Mouse (Mus musculus): ENCODE measurements around the gene Ctrc.

Gene Ctrc

DNA sequence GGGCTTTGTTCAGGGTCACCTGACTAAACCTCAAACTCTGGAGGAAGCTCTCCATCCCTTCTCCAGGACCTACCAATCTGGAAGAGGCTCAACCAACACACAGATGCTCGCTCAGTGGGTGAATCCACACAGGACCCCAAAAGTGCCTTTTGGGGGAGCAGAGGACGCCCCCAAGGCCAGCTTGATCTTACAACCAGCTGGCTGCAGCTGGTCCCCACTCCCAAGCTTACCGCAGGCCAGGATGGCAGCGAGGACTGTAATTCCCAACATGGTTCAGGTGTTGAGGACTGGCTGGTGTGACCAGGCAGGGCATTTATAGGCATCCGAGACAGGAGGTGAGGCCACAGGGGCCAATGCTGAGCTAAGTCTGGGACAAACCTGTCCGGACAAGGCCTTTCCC, at the start of gene Ctrc:
Gene Ctrc (minus strand): TSS at position 361 of the 400 bp plus-strand sequence.
- in situ Hi-C loops (cut with MboI, MseI) = loop anchor here (10.0 kb wide), 1 partner anchor 231 kb away; the partner anchor contains the start of gene Tmem82

DNA sequence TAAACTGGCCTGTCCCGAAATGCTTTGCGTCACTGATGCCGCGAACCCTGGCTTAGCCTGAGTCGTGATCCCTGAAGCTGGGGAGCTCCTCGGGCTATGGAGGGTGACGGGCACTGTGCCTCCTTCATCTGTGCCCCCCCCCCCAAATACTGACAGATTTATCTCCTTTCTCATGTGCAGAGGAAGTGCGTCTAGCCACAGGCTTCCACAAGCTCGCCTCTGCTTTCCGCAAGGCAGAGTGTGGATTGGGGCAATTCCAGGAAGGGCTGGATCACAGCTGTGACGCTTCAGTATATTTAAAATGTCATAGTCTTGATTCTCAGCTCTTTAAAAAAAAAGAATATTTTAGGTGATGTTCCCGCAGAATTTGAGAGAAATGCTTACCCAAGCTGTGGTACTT, 49.6 kb upstream of the Ctrc start:
- in situ Hi-C loops (cut with MboI, MseI) = no loop called here

DNA sequence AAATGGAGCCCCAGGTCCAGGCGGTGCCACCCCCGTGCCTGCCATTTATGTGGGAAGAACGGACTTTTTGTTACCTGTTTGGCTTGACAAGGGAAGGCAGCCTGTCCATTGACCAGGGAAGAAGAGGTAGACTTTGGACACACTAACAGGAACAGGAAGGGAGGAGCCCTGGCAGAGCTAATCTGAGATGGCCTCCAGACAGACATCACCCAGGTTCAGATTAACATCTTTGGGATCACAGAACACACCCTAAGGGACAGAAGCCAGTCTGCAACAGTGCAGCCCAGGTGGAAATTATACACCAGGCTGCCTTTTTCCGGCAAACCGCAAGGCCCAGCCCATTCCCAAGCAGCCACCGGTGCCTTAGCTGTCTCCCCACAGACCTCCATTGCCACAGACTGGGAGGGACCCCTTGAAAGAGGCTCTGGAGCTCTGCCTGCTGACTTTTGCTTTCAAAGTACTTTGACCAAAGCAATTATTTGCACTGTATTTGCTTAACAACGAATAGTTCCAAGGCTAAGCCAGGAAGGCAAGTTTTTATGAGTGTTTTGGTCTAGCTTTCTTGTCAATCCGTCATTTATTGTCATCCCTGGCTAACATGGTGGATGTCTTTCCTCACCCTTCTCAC, 47.1 kb upstream of the Ctrc start:
- in situ Hi-C loops (cut with MboI, MseI) = loop anchor here (5.0 kb wide), 1 partner anchor 49 kb away; no protein-coding TSS in a partner anchor

DNA sequence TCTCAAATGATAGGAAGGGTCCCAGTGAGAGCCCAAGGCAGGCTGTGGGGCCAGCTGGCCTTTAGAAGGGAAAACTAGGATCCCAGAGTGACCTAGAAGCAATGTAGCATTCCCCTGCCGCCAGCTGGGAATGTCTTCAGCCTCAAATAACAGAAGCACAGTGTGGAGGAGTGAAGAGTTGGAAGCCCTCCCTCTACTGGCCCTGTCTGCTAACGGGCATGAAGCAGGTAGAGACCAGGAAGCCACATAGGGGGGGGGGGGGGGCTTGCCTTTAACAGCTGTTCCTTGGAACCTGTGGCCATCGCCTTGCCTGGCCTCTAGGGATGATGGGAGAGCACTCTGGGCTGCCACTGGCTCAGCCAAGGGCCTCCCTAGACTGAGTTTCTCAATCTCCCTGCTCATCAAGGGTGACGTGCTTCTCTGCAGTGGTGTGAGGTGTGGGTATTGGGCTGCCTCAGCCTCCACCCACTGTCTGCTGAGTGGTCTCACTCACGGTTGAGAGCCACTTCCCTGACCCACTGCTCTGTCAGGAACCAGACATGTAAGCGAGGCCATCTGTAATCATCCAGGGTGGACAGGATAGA, 40.3 kb upstream of the Ctrc start:
- in situ Hi-C loops (cut with MboI, MseI) = no loop called here

DNA sequence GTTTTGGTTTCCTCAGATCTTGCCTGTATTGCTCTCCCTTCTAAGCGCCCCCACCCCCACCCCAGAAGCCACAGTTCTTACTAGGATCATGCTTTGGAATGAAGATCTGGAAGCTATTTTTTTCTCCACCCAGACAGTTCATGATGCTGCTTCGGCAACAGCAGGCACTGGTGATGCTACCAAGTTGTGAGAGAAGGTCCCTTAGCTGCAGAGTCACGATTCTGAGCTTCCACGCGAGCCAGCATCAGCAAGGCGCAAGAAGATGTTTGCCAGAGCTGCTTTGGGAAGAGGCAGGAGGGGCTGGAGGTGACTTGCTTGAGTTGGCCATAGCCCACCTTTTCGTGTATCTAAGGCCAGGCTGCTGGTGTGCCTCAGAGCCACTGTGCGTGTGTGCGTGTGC, 39.3 kb upstream of the Ctrc start:
- in situ Hi-C loops (cut with MboI, MseI) = no loop called here

DNA sequence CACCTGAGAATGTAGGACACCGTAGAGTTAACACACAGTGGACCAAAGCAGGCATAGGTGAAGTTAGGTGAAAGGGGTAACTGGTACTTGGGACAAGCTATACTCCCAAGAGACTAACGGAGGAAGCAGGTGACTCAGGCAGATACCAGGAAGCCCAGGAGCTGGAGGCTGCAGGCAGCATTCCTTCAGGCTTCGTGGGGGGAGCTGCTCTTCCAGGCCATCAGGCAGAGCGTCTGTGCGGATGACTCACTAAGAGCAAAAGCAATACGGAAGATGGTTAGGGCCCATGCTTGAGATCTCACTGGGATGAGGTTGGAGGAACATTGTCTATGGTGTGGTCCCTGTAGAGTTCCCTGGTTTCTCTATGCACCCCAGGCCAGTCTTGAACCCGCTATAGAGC, 36.7 kb upstream of the Ctrc start:
- in situ Hi-C loops (cut with MboI, MseI) = no loop called here

DNA sequence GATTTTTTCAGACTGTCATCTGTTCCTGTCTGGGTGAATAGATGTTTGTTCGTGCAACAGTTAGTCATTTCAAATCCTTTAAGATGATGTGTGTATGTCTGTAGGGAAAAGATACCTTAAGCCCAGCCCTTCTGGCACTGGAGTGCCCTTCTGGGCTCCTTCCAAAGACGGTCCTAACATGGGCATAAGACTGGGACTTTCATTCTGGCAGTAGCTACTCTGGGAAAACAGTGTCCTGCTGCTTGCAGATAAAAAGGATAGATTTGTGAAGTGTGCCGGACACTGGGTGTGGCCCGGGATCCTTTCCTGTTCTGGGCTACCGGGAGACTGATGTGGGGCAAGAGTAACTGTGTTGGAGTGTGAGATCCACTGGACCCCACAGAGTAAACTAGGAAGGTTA, 35.8 kb upstream of the Ctrc start:
- in situ Hi-C loops (cut with MboI, MseI) = no loop called here

DNA sequence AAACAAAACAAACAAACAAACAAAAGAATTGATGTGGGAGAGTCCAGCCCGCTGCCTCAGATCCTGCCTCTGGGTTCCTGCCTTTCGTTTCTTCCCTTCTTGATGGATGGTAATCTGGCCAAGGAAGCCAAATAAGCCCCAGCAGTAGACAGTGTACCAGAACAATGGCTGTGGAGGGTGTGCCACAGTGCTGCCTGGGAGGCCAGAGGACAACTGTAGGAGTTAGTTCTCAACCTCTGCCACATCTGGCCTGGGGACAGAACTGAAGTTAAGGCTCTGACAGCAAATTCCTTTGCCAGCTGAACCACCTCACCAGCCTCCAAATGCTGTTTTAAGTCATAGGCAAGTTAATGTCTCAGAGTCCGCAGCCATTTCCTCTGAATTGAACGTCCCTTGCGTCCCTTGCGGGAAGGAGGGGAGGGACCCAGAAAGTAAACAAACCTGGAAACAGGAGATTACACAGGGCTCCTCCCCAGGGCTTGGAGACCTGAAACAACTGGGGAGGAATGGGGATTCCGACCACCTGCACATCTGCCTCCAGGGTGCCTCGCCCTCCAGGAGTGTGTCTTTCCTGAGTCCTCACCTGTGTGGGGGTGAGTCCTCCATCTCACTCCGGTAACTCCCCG, 35.2 kb upstream of the Ctrc start:
- in situ Hi-C loops (cut with MboI, MseI) = no loop called here

DNA sequence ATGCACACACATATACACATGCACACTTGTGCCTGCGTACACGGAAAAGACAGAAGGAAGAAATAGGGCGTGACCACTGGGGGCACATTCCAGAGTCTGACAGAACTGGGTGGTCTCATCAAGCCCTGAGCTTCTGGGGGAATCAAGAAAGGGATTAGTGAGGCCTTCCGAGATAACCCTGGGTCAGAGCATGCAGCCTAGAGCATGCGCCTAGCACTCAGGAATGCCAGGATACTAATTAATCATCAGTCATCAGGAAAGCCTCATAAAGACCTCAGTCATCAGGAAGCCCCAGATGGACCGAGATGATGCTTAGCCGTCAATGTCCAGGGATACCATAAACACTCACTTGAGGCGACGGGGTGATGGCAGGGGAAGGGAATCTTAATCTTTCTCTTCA, 33.7 kb upstream of the Ctrc start:
- in situ Hi-C loops (cut with MboI, MseI) = no loop called here

DNA sequence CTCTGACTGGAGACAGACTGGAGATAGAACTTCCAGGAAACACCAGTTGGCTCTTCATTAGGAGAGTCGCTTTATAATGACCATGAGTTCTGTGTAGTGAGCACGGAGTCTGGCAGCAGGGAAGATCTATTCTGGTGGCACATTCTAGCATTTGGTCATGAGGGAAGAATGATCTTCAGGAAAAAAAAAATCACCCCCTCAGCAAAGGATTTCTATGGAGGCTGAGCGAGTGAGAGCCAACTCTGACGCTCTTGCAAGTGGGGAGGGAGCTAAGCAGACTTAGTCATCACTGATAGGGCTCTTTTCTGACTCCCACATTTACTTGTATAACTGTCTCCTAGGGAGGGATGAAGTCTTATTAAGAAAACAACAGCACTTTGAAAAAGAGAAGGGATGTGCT, 32.9 kb upstream of the Ctrc start:
- in situ Hi-C loops (cut with MboI, MseI) = no loop called here

DNA sequence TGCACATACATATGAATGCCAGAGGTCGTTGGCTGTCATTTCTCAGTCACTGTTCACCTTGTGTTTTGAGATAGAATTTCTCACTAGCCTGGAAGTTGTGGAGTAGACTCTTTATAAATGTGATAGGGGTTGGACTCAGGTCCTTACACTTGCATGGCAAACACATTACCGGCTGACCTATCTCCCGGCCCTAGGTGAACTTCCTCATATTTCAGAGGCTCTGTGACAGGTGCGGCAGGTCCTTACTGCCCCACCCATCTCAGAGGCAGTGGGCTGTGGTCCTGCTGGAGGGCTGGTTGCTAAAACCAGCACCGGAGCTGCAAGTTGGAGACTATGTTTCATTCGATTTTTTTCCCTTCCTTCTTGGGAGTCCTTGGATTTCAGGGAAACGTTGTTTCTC, 32.5 kb upstream of the Ctrc start:
- in situ Hi-C loops (cut with MboI, MseI) = no loop called here

DNA sequence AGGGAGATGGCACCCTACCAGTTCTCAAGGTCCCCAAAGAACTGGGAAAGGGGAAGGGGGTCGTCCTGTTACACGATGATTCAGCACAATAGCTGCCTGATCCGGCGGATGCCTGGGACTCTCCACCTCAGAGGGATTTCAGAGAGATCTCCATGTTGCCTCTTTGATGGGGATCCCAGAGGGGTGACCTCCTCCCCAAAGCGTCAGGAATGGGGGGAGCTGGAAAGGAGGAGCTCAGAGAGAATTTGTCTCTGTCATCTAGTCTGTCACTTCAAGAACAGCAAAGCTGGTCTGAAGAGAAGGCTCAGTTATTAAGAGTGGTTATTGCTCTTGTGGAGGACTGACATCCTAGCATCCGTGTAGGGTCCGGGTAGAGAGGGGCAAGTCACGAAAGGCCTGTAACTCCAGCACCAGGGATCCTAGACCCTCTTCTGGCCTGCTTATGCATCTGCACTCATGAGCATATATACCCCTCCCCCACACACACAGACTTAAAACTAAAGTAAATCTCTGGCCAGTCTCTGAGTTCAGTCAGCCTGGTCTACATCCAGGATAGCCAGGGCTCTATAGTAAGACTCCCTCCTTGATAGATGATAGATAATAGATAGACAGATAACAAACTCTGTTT, 29.4 kb upstream of the Ctrc start:
- in situ Hi-C loops (cut with MboI, MseI) = no loop called here

DNA sequence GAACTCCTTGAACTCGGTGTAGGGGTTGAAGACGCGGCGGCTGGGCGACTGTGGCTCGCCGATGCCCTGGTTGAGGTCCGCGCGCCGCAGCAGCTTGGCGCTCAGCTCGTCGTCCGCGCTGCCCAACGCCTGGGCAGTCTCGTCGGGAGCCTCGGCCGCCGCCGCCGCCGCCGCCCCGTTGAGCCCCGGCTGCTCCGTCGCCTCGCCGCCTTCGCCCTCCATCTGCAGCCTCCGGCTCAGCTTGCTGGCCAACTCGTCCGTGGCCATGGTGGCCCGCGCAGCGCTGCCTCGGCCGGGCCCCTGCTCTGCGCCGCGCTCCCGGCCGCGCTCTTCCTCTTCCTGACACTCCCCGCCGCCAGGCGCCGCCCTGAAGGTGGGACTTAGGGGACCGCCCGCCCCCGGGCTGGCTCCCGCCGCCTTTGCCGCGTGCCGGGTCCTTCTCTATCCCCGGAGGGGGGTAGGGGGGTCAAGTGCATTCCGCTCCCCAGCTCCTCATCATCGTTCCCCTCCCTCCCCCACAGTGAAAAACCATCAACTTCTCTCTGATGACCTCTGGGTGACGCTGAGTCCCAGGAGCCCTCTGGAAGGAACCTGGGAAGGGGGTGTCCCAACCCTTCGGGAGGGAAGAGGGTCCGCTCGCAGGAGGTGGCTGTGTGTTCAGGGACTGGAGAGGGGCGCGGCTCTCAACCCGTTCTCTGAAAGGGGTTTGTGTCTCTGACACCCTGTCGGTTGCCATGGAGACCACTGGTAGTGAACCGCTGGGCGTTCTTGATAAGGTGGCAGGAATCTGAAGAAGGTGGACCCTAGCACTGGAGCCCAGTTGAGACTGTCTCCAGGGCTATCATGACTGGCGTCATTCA, 28.7 kb upstream of the Ctrc start, which contains the start of gene Efhd2:
Gene Efhd2 (minus strand): TSS at position 320 of the 860 bp plus-strand sequence.
- in situ Hi-C loops (cut with MboI, MseI) = no loop called here

DNA sequence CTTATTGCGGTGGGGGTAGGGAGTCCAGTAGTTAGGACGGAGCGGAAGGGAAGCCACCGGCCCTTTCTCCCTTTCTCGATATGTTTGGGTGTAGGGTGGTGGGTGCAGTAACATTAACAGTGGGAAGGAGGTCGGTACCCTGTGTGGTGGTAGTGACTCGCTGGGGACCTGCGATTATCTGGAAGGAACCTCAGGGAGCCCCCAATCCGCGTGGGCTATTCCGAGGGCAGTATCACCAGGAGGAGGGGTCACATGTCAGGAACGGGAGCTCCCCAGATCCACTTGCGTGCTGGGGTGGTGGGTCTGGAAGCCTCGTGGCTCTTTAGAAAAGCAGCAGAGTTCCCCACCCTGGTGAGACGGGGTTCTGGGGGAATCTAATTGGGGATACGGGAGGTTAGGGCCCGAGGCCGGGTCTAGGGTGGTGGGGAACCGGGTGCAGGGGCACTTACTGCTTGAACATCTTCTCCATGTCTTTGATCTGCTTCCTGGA, 28.0 kb upstream of the Ctrc start:
- in situ Hi-C loops (cut with MboI, MseI) = no loop called here

DNA sequence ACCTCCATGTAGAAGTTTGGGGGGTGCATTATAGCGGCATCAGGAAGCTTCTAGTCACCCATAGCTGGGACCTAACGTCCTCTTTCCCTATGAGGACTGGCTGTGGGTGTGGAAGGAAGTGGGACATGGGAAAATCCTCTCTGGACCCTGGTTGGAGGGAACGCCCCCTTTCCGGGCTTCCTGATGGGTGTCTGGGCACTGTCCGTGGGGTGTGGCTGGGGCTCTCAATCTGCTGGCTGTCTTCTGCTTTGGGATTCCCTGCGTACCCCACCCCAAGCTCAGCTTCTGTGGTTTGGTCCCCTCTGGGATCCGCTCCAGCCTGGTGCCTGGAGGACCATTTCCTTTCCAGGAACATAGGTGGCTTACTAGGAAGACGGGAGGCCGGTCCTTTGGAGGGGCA, 26.8 kb upstream of the Ctrc start:
- in situ Hi-C loops (cut with MboI, MseI) = no loop called here

DNA sequence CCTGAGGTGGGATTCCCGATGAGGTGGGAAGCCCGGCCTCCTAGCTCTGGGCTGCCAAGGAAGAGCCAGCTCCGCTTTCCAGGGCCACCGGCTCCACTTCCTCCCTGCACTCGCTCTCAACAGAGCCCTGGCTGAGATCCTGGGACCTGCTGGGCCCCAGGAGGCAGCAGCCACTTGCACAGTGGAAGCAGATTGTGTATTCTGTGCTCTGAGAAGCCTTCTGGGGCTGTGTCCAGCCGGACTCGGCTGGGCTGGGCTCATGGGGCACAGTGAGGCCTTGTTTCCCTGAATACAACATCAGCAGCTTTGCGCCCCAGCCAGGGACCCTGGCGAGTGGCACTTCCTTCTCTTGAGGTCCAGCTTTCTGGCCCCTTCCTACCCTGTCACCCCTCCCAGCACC, 25.8 kb upstream of the Ctrc start:
- in situ Hi-C loops (cut with MboI, MseI) = no loop called here

DNA sequence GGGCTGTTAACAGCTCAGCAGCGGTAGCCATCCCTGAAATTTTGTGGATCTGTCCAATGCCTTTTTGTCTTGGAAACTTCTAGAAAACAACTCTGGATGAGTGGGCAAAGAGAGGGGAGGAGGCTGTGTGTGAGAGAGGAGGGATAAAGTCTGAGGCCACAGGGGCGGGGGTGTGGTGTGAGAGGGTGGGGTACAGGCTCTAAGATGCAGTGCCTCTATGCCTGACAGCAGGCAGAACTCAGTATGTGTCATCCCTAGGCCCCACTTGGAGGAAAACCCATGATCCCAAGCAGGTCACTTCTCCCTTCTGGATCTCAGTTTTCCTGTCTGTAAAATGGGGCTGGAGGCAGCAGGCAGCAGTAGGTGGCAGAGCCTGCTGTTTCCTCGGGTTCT, 25.2 kb upstream of the Ctrc start:
- in situ Hi-C loops (cut with MboI, MseI) = no loop called here

DNA sequence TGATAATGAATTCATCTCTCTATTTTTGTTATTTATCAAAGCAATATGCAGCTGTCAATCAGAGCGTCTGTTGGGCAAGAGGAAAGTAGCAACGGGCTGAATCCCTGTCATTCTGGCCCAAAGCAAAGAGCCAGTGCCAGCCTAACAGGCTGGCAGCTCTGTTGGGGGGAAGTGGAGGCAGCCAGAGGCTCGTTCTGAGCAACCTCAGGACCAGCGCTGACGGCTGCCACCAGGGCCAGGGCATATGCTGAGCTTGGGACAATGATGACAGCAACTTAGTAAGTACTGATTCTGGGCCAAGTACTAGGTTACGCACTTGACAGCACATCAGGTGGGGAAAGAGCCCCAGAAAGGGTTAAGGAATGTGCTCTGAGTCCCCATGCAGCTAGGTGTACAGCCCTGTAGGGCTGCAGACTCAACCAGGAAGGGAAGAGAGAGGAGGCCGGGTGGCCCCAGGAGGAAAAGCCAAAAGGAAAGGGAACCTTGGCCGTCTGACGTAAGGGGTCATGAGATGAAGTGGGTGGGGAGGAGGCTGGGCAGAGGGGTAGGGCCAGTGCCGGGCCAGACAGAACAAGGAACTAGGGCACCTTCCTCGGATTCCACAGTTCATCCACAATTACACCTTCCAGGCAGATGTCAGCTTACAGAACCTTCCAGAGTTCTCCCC, 24.6 kb upstream of the Ctrc start:
- in situ Hi-C loops (cut with MboI, MseI) = no loop called here

DNA sequence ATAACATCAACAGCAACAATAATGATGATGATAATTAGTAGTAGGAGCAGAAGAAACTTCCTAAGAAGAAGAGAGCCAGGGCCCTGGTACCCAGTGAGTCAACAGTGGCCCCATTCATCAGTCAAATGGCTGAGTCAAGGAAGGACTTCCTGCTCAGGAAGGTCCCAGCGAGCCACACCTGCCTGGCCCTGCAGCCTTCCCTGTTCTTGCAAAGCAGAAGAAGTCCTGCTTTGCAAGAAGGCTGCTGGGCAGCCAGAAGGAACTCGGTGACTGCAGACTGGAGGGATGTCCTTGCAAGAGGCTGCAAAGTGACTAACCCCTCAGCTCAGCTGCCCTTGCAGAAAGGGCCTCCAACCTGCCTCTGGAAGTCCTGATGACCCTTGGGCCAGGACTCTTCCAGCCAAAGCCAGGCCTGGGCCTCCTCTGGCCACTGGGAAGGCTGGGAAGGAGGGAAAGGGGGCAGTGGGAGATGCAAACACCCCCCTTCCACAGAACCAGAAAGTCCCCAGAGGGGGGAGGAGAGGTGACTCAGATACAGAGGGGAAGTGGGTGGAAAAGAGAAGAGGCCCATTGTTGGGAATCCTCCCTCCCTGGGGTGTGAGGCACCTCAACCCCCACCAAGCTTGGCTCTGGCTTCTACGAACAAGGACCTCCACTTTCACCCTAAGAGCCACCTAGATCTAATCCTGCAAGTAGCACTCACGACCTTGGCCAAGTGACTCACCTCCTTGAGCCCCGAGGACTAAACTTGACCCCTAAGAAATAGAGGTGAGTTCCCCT, 23.5 kb upstream of the Ctrc start:
- in situ Hi-C loops (cut with MboI, MseI) = no loop called here

DNA sequence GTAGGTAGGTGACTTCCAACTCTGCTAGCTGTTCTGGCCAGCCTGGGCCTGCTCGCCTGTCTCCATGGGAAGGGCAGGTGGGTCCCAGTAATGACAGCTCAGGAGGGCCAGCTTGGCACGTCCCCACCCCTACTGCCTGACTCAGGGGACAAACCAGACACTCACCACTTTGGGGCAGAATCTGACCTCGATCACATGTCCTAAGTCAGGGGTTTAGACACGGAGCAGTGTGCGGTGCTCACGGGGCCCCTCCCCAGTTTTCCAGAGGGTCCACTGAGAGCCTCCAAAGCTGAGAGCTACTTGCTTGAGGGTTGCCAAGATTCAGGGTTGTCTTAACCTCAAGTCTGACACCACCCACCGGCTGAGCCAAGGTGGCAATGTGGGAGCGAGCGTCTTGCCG, 21.9 kb upstream of the Ctrc start:
- in situ Hi-C loops (cut with MboI, MseI) = no loop called here

All from T-helper 1 cell (primary cell).